Mouse (Mus musculus) myocyte (in vitro differentiated cells): ENCODE measurements around the gene Hdac5.

Experiments used
- CEBPB ChIP-seq: IDR thresholded peaks from 2 replicates; pipeline ENCODE4 v1.6.1; 2011; ENCODE audit warnings: mild to moderate bottlenecking, moderate library complexity; ENCODE audit not compliant: poor library complexity, insufficient read depth, severe bottlenecking
- MAX ChIP-seq: IDR thresholded peaks from one replicate; pipeline ENCODE4 v1.6.1; 2011; ENCODE audit warnings: low read depth, mild to moderate bottlenecking, control low read depth
- MYOD1 ChIP-seq, 3 experiments: IDR thresholded peaks; one replicate each; pipeline ENCODE4 v1.6.1; 2011; ENCODE audit warnings: control low read depth in 2 of 3, low read depth in 2 of 3, mild to moderate bottlenecking in 2 of 3, moderate library complexity in 1 of 3; ENCODE audit not compliant: insufficient read length in 2 of 3, control insufficient read depth in 1 of 3
- MYOG ChIP-seq, 3 experiments: IDR thresholded peaks; one replicate each; pipeline ENCODE4 v1.6.1; 2011; ENCODE audit warnings: control low read depth in 2 of 3, low read depth in 2 of 3, mild to moderate bottlenecking in 2 of 3; ENCODE audit not compliant: insufficient read length in 2 of 3, control insufficient read depth in 1 of 3, insufficient read depth in 1 of 3
- POLR2A ChIP-seq: IDR thresholded peaks from one replicate; pipeline ENCODE4 v1.6.1; 2011; ENCODE audit warnings: low read depth, mild to moderate bottlenecking, control low read depth, moderate library complexity; ENCODE audit not compliant: insufficient read length
- POLR2AphosphoS2 ChIP-seq: IDR thresholded peaks from one replicate; pipeline ENCODE4 v1.6.1; 2011; ENCODE audit warnings: low read depth, control low read depth; ENCODE audit not compliant: insufficient read length
- TCF12 ChIP-seq: IDR thresholded peaks from one replicate; pipeline ENCODE4 v1.6.1; 2011; ENCODE audit warnings: mild to moderate bottlenecking, control low read depth; ENCODE audit not compliant: poor library complexity, insufficient read depth, severe bottlenecking
- USF1 ChIP-seq: IDR thresholded peaks from one replicate; pipeline ENCODE4 v1.6.1; 2011; ENCODE audit warnings: low read depth, mild to moderate bottlenecking, control low read depth, moderate library complexity

- no peak for TF ChIP-seq MYOG (IDR thresholded peaks at IDR 0.05; ENCODE audit: control insufficient read depth in 1 of 3, insufficient read depth in 1 of 3, insufficient read length in 2 of 3, low read depth in 2 of 3)
- no peak for TF ChIP-seq POLR2AphosphoS2
- TF ChIP-seq POLR2A, result no peak
- TF ChIP-seq MYOD1 (IDR thresholded peaks at IDR 0.05; ENCODE audit: control insufficient read depth in 1 of 3, insufficient read length in 2 of 3, low read depth in 2 of 3), result no peak
- TF ChIP-seq CEBPB, result no peak
- no peak for TF ChIP-seq USF1
- TF ChIP-seq MAX, result no peak
- no peak for TF ChIP-seq TCF12
Measured at GRCm38 (mm10) chr11:102276411-102276915, 46.5 kb upstream of the Hdac5 start.
